In genomic region chr3:144679701-144680159, GRCm38 (mm10) we compare ENCODE assay signal across 16 mouse cellular contexts. TPM values are rescaled to one million over a fixed set of nuclear protein-coding genes. Genes with fewer than 3 reads are reported as not detected.
DNase-seq lines count a peak whose midpoint lies in the region; ATAC-seq and TF ChIP-seq lines count a peak whose summit lies in the region.
"Had no signal": no experiment of that assay in that cellular context is flagged by ENCODE, and none has a peak within 500 bp of the region (broad histone marks: within the 10 kb centered on the region; RNA-seq: fewer than 3 reads in every experiment).

No protein-coding gene starts in this region.

- intact Hi-C loops in gastrocnemius, adult 2 months (cut with DNase I) = no loop called here

- no peak for ATAC-seq in monocyte, adult 5-6 weeks (replicated peaks; ENCODE audit: insufficient number of reproducible peaks, low FRiP score, low TSS enrichment, poor library complexity, severe bottlenecking)
- no peak for ATAC-seq in kidney, embryonic 14.5 days (ENCODE audit: low FRiP score, low TSS enrichment)
- ATAC-seq: forebrain, postnatal 0 days; intestine, embryonic 16.5 days; midbrain, embryonic 16.5 days had no signal

- no peaks in the 10 kb centered on the region for H3K9me3 ChIP-seq in kidney, embryonic 14.5 days (ENCODE audit: control insufficient read depth, low read length)
- H3K9me3 ChIP-seq: heart, embryonic 15.5 days; limb, embryonic 15.5 days had no signal

- no peak overlapping the region for H3K9ac ChIP-seq in kidney, embryonic 14.5 days (ENCODE audit: low read depth, low read length)
- H3K9ac ChIP-seq: forebrain, postnatal 0 days; heart, embryonic 15.5 days; limb, embryonic 15.5 days had no signal

- H3K27ac ChIP-seq in gastrocnemius, adult 2 months = peak overlapping the region; percentile 70
- H3K27ac ChIP-seq in brown adipose tissue, adult 24 weeks (replicated peaks; ENCODE audit: low read depth, low read length) = 0 out of 2 replicates have a peak overlapping the region, but pooled peaks have one; percentile 6
- no peak overlapping the region for H3K27ac ChIP-seq in kidney, embryonic 14.5 days (ENCODE audit: low read depth, low read length)
- H3K27ac ChIP-seq: heart, embryonic 15.5 days; limb, embryonic 15.5 days had no signal

- H3K4me1 ChIP-seq in brown adipose tissue, adult 24 weeks (ENCODE audit: control insufficient read depth, insufficient read depth, insufficient read length, low read length) = peaks cover 13% of the 10 kb centered on the region; the same call in 1 of the 2 replicates
- no peaks in the 10 kb centered on the region for H3K4me1 ChIP-seq in lung, adult 2 months (ENCODE audit: control insufficient read depth, insufficient read depth, low read length)
- H3K4me1 ChIP-seq in kidney, embryonic 14.5 days (ENCODE audit: control insufficient read depth, insufficient read depth, low read length) = no peaks in the 10 kb centered on the region
- H3K4me1 ChIP-seq: limb, embryonic 15.5 days had no signal

- DNase-seq in gastrocnemius, adult 2 months = peak; percentile 55
- no peak for DNase-seq in gastrocnemius, postnatal 4 days (ENCODE audit: low spot score in 2 of 2)
- DNase-seq in 3T3-L1 (ENCODE audit: low read depth, low spot score) = peak; percentile 94
- peak; percentile 26 for DNase-seq in heart, postnatal 4 days
- no peak for DNase-seq in lung, adult 2 months
- DNase-seq: adrenal gland, adult 2 months; forebrain, postnatal 0 days; lung, postnatal 4 days; right cerebral cortex, adult 18-20 months had no signal

- WGBS in lung, adult 2 months = 71% methylated on average over 8 of the region's 8 CpGs
- 73% methylated on average over 8 of the region's 8 CpGs for WGBS in kidney, embryonic 14.5 days

- peak; percentile 4; the same call in 1 of the 2 replicates for TF ChIP-seq CTCF in gastrocnemius, adult 2 months (IDR thresholded peaks at IDR 0.05)
- no peak for TF ChIP-seq CTCF in lung, adult 2 months (IDR thresholded peaks at IDR 0.05; ENCODE audit: insufficient read depth, low read length)

- TF ChIP-seq POLR2A in lung, adult 2 months (IDR thresholded peaks at IDR 0.05; ENCODE audit: borderline replicate concordance, extremely low read depth, low read depth, low read length) = no peak

- H3K36me3 ChIP-seq in kidney, embryonic 14.5 days (ENCODE audit: control insufficient read depth, insufficient read depth, low read length) = no peaks in the 10 kb centered on the region

- H3K4me2 ChIP-seq in kidney, embryonic 14.5 days (replicated peaks; ENCODE audit: low read depth, low read length) = no peak overlapping the region
- H3K4me2 ChIP-seq: heart, embryonic 15.5 days; limb, embryonic 15.5 days had no signal

- H3K4me3 ChIP-seq in gastrocnemius, adult 2 months = peak overlapping the region; percentile 15; the same call in 1 of the 2 replicates
- no peak overlapping the region for H3K4me3 ChIP-seq in brown adipose tissue, adult 24 weeks (ENCODE audit: insufficient read depth, low read depth, low read length)
- no peak overlapping the region for H3K4me3 ChIP-seq in lung, adult 2 months (replicated peaks; ENCODE audit: extremely low read depth, low read depth, low read length)
- H3K4me3 ChIP-seq in kidney, embryonic 14.5 days (ENCODE audit: low read length) = no peak overlapping the region
- H3K4me3 ChIP-seq: heart, embryonic 15.5 days; limb, embryonic 15.5 days had no signal

- H3K27me3 ChIP-seq in kidney, embryonic 14.5 days (ENCODE audit: control insufficient read depth, insufficient read depth, low read length) = no peaks in the 10 kb centered on the region
- H3K27me3 ChIP-seq: heart, embryonic 15.5 days; limb, embryonic 15.5 days had no signal

RNA-seq across cellular contexts. Expression of gene Sh3glb1, which starts 40.4 kb away (rescaled TPM):
- 100 to 1,000 TPM; 328 to 379 TPM for total RNA-seq in gastrocnemius, adult 2 months (2021)
- 100 to 1,000 TPM; 276 to 331 TPM for total RNA-seq in gastrocnemius, postnatal 4 days (2021)
- polyA plus RNA-seq in brown adipose tissue, adult 24 weeks (2012; ENCODE audit: insufficient read depth, insufficient read length, missing spikeins) = 539 and 866 TPM in 2 replicates
- total RNA-seq in heart, postnatal 4 days (2021) = 100 to 1,000 TPM; 260 to 261 TPM
- 162 to 219 TPM (median 198 TPM) in 3 replicates for total RNA-seq in monocyte, adult 5-6 weeks (2017)
- 26.2 and 26.5 TPM in 2 replicates for polyA plus RNA-seq in lung, adult 2 months (2012; rRNA removed)
- 82.7 and 94.3 TPM in 2 replicates for polyA plus RNA-seq in kidney, embryonic 14.5 days (2014; fragmentation: Nextera tagmentation; extraction: Ambion mirVana)

Comparison
In these comparisons a context has a peak if more than half of its experiments do, and no peak if none do; other contexts are left out.
1. DNase-seq: peak in gastrocnemius, adult 2 months (single experiment), 3T3-L1 (single experiment) and heart, postnatal 4 days (single experiment); none in gastrocnemius, postnatal 4 days (0 of 2) and lung, adult 2 months (single experiment).